In genomic region chr4:151516998-151517799, GRCm38 (mm10) we compare ENCODE assay signal across 9 mouse cellular contexts.
DNase-seq lines count a peak whose midpoint lies in the region; ATAC-seq and TF ChIP-seq lines count a peak whose summit lies in the region.
"Had no signal": no experiment of that assay in that cellular context is flagged by ENCODE, and none has a peak within 500 bp of the region (broad histone marks: within the 10 kb centered on the region; RNA-seq: fewer than 3 reads in every experiment).

No protein-coding gene starts in this region.

- no peak overlapping the region for H3K4me2 ChIP-seq in hindbrain, embryonic 12.5 days (replicated peaks)
- no peak overlapping the region for H3K4me2 ChIP-seq in hindbrain, embryonic 11.5 days (replicated peaks; ENCODE audit: low read depth, low read length)
- no peak overlapping the region for H3K4me2 ChIP-seq in embryonic facial prominence, embryonic 11.5 days (ENCODE audit: low read depth, low read length)
- no peak overlapping the region for H3K4me2 ChIP-seq in hindbrain, embryonic 14.5 days (replicated peaks)
- no peak overlapping the region for H3K4me2 ChIP-seq in liver, postnatal 0 days (ENCODE audit: low read depth, low read length)

- TF ChIP-seq CTCF in liver, postnatal 0 days (IDR thresholded peaks at IDR 0.05; ENCODE audit: low read depth): no peak

- DNase-seq in hindbrain, embryonic 11.5 days (ENCODE audit: low spot score): no peak
- DNase-seq in embryonic facial prominence, embryonic 11.5 days (ENCODE audit: low spot score): no peak
- peak; percentile 57 for DNase-seq in hindbrain, embryonic 14.5 days (ENCODE audit: low spot score)
- no peak for DNase-seq in midbrain, embryonic 10.5 days (ENCODE audit: low spot score)
- DNase-seq in frontal cortex, adult 2 months (ENCODE audit: extremely low spot score in 1 of 2, low spot score in 1 of 2): no peak
- DNase-seq in liver, postnatal 0 days: no peak
- DNase-seq: gastrocnemius, postnatal 36 days had no signal

- no peak for ATAC-seq in hindbrain, embryonic 12.5 days (ENCODE audit: low FRiP score)
- no peak for ATAC-seq in hindbrain, embryonic 11.5 days (ENCODE audit: low FRiP score)
- ATAC-seq in embryonic facial prominence, embryonic 11.5 days (replicated peaks; ENCODE audit: insufficient number of reproducible peaks, low FRiP score, low TSS enrichment, low read depth): 0 out of 2 replicates have a peak, but pooled peaks have one; percentile 44
- peak; percentile 54; the same call in 1 of the 2 replicates for ATAC-seq in hindbrain, embryonic 14.5 days (ENCODE audit: low FRiP score)
- ATAC-seq in activated CD4-positive, CD25-positive, alpha-beta regulatory T cell, adult 4 months: no peak
- ATAC-seq in liver, postnatal 0 days: no peak

- no peaks in the 10 kb centered on the region for H3K27me3 ChIP-seq in hindbrain, embryonic 12.5 days
- no peaks in the 10 kb centered on the region for H3K27me3 ChIP-seq in hindbrain, embryonic 11.5 days (ENCODE audit: control insufficient read depth, insufficient read depth, low read length)
- no peaks in the 10 kb centered on the region for H3K27me3 ChIP-seq in embryonic facial prominence, embryonic 11.5 days (ENCODE audit: control insufficient read depth, insufficient read depth, low read length)
- no peaks in the 10 kb centered on the region for H3K27me3 ChIP-seq in hindbrain, embryonic 14.5 days (ENCODE audit: control insufficient read depth, insufficient read depth, low read length)
- no peaks in the 10 kb centered on the region for H3K27me3 ChIP-seq in midbrain, embryonic 10.5 days (ENCODE audit: low read depth, poor library complexity, severe bottlenecking)
- no peaks in the 10 kb centered on the region for H3K27me3 ChIP-seq in liver, postnatal 0 days (ENCODE audit: insufficient read depth, low read length)

- H3K27ac ChIP-seq in hindbrain, embryonic 12.5 days: peak overlapping the region; percentile 36; the same call in 1 of the 2 replicates
- no peak overlapping the region for H3K27ac ChIP-seq in hindbrain, embryonic 11.5 days (ENCODE audit: low read depth, low read length)
- H3K27ac ChIP-seq in embryonic facial prominence, embryonic 11.5 days (replicated peaks; ENCODE audit: low read depth, low read length): no peak overlapping the region
- peak overlapping the region; percentile 71 for H3K27ac ChIP-seq in hindbrain, embryonic 14.5 days
- peak overlapping the region; percentile 72 for H3K27ac ChIP-seq in midbrain, embryonic 10.5 days (replicated peaks)
- no peak overlapping the region for H3K27ac ChIP-seq in liver, postnatal 0 days (ENCODE audit: low read depth)

- H3K4me3 ChIP-seq in hindbrain, embryonic 12.5 days: no peak overlapping the region
- no peak overlapping the region for H3K4me3 ChIP-seq in hindbrain, embryonic 11.5 days (ENCODE audit: low read depth, low read length)
- no peak overlapping the region for H3K4me3 ChIP-seq in embryonic facial prominence, embryonic 11.5 days (ENCODE audit: low read depth, low read length)
- no peak overlapping the region for H3K4me3 ChIP-seq in hindbrain, embryonic 14.5 days (replicated peaks; ENCODE audit: low read length)
- H3K4me3 ChIP-seq in midbrain, embryonic 10.5 days: no peak overlapping the region
- H3K4me3 ChIP-seq in liver, postnatal 0 days (ENCODE audit: low read depth, low read length): no peak overlapping the region

- no peak overlapping the region for H3K9ac ChIP-seq in hindbrain, embryonic 12.5 days
- H3K9ac ChIP-seq in hindbrain, embryonic 11.5 days (ENCODE audit: low read depth, low read length): no peak overlapping the region
- H3K9ac ChIP-seq in embryonic facial prominence, embryonic 11.5 days (replicated peaks; ENCODE audit: low read length): no peak overlapping the region
- no peak overlapping the region for H3K9ac ChIP-seq in hindbrain, embryonic 14.5 days
- H3K9ac ChIP-seq in liver, postnatal 0 days (replicated peaks): no peak overlapping the region

- H3K4me1 ChIP-seq in hindbrain, embryonic 12.5 days: peaks cover 20% of the 10 kb centered on the region
- no peaks in the 10 kb centered on the region for H3K4me1 ChIP-seq in hindbrain, embryonic 11.5 days (replicated peaks; ENCODE audit: control insufficient read depth, insufficient read depth, low read length)
- H3K4me1 ChIP-seq in embryonic facial prominence, embryonic 11.5 days (ENCODE audit: control insufficient read depth, insufficient read depth, low read length): 0 out of 2 replicates have a peak, but pooled peaks cover 3% of the 10 kb centered on the region
- peaks cover 12% of the 10 kb centered on the region; the same call in 1 of the 2 replicates for H3K4me1 ChIP-seq in hindbrain, embryonic 14.5 days (replicated peaks; ENCODE audit: control insufficient read depth, insufficient read depth, low read length)
- peaks cover 27% of the 10 kb centered on the region for H3K4me1 ChIP-seq in midbrain, embryonic 10.5 days
- no peaks in the 10 kb centered on the region for H3K4me1 ChIP-seq in liver, postnatal 0 days (ENCODE audit: insufficient read depth)

- H3K36me3 ChIP-seq in hindbrain, embryonic 12.5 days: no peaks in the 10 kb centered on the region
- H3K36me3 ChIP-seq in hindbrain, embryonic 11.5 days (ENCODE audit: control insufficient read depth, insufficient read depth, low read length): no peaks in the 10 kb centered on the region
- H3K36me3 ChIP-seq in embryonic facial prominence, embryonic 11.5 days (replicated peaks; ENCODE audit: control insufficient read depth, insufficient read depth, low read depth, low read length): no peaks in the 10 kb centered on the region
- no peaks in the 10 kb centered on the region for H3K36me3 ChIP-seq in hindbrain, embryonic 14.5 days (replicated peaks; ENCODE audit: control insufficient read depth, insufficient read depth)
- H3K36me3 ChIP-seq in midbrain, embryonic 10.5 days: no peaks in the 10 kb centered on the region
- H3K36me3 ChIP-seq in liver, postnatal 0 days (replicated peaks; ENCODE audit: insufficient read depth, low read length): no peaks in the 10 kb centered on the region

- WGBS in hindbrain, embryonic 12.5 days: 31% methylated on average over 11 of the region's 11 CpGs
- WGBS in hindbrain, embryonic 11.5 days: 36% methylated on average over 11 of the region's 11 CpGs
- WGBS in embryonic facial prominence, embryonic 11.5 days: 32% methylated on average over 11 of the region's 11 CpGs
- 21% methylated on average over 11 of the region's 11 CpGs for WGBS in hindbrain, embryonic 14.5 days
- WGBS in midbrain, embryonic 10.5 days: 25% methylated on average over 11 of the region's 11 CpGs
- WGBS in liver, postnatal 0 days (ENCODE audit: insufficient replicate concordance): 57% methylated on average over 11 of the region's 11 CpGs

- H3K9me3 ChIP-seq in hindbrain, embryonic 12.5 days (replicated peaks): 0 out of 2 replicates have a peak, but pooled peaks cover 4% of the 10 kb centered on the region
- no peaks in the 10 kb centered on the region for H3K9me3 ChIP-seq in hindbrain, embryonic 11.5 days (ENCODE audit: control insufficient read depth, low read length)
- H3K9me3 ChIP-seq in embryonic facial prominence, embryonic 11.5 days (replicated peaks; ENCODE audit: control insufficient read depth, low read length): no peaks in the 10 kb centered on the region
- H3K9me3 ChIP-seq in hindbrain, embryonic 14.5 days (ENCODE audit: control insufficient read depth, low read length): no peaks in the 10 kb centered on the region
- no peaks in the 10 kb centered on the region for H3K9me3 ChIP-seq in midbrain, embryonic 10.5 days (replicated peaks)
- no peaks in the 10 kb centered on the region for H3K9me3 ChIP-seq in liver, postnatal 0 days (ENCODE audit: low read length)

- no peak for TF ChIP-seq EP300 in liver, postnatal 0 days (IDR thresholded peaks at IDR 0.05; ENCODE audit: low read depth)

Comparison
In these comparisons a context has a peak if more than half of its experiments do, and no peak if none do; other contexts are left out.
1. ATAC-seq: peak in embryonic facial prominence, embryonic 11.5 days (single experiment) and hindbrain, embryonic 14.5 days (single experiment); none in hindbrain, embryonic 12.5 days (single experiment), hindbrain, embryonic 11.5 days (single experiment), activated CD4-positive, CD25-positive, alpha-beta regulatory T cell, adult 4 months (single experiment) and liver, postnatal 0 days (single experiment).
2. H3K27ac ChIP-seq: peak in hindbrain, embryonic 12.5 days (single experiment), hindbrain, embryonic 14.5 days (single experiment) and midbrain, embryonic 10.5 days (single experiment); none in hindbrain, embryonic 11.5 days (single experiment), embryonic facial prominence, embryonic 11.5 days (single experiment) and liver, postnatal 0 days (single experiment).